Mouse (Mus musculus) induced T-regulatory cell, adult 2 months (primary cell): ENCODE measurements at regions not wholly inside any gene's neighbourhood (a gene's known extent, or its start where the extent isn't known, plus 50 kb on each side); places are given as distances from the start of the nearest gene placed in this dataset.

Experiments
- DNase-seq: peaks from one replicate; pipeline ENCODE4 v3.0.0-alpha.2; 2012; ENCODE audit warnings: low read depth

DNA sequence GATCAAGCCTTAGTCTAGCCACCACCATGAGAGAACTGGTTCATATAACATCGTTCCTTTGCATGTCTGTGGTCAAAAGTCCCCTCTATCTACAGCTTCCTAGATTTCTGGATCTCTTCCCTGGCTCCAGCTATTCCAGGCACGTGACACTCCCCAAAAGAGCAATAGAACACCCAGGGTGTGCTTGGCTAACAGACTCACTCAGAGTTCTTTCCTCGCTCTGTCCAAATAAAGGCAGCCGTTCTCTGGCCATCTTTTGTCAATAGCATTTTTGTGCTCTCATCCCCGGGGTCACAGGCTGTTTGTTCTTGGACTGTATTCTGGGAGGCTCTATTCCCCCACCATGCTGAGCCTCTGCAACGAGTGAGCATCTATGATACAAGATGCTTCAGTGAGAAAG is 87.3 kb upstream of the Nckap5 start:
- DNase-seq: no peak

DNA sequence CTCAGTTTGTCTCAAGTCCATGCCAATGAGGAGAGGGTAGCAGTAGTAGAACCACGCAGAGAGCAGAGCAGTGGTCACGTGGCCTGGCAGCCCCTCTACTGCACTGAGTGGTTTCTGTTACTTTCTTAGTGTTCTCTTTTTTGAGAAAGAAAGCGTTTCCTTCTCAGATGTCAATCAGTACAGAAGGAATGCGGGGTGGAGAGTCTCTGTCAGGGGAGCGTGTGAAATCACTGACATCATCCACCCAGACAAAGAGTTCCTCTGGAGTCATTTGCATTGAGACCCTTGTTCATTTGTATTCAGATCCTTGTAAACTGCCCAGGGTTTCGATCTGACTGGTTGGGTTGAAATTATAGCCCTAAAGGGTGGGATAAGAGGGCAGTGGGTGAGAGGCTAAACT is 85.8 kb upstream of the Nckap5 start:
- DNase-seq: no peak

DNA sequence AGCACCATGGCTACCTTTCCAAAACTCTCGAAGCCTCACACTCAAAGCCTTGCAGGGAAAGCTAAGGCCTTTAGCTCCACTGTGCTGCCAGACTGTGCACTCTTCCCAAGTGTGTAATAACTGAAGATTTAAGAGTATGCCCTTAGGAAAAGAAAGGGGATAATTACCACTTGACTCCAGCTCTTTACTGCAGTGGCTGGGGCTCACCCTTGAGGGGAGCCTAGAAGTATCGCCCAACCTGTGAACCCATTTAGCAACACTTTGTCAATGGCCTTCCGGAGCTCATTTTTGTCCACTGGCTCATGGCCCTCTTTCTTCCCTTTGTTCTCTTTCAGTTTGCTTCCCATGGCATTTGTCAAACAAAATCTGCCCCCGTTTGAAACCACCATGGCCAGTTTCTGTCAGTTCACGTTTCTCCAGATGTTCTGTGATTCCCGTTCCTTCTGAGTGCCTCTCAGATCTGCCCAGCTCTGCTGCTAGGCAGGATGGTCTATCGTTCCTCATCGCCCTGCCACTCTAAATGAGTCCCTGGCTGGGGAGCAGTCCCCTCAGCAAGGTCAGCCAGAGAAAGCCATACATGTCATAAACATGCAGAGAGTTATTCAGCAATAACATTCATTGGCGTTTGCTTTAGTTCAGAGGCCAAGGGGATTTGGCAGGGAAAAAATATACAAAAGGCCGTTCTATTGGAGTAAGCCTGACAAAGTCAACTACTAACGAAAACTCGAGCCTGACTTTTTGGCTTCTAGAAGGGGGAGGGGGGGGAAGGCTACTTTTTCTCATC is 80.9 kb upstream of the Nckap5 start:
- no peak for DNase-seq

DNA sequence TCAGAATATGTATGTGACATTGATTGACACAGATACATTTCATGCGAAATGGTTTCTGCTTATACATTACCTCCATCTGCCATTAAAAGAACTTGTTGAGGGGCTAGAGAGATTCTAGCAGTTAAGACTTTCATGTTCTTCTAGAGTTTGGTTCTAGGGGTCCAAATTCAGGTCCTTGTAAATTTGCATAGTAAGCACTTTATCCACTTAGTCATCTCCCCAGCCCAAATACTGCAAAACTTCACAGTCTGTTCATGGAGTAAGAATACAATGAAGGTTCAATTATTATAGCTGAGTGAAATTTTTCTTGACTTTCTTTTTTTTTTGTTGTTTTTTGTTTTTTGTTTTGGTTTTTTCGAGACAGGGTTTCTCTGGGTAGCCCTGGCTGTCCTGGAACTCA is 76.8 kb upstream of the Nckap5 start:
- DNase-seq: no peak

DNA sequence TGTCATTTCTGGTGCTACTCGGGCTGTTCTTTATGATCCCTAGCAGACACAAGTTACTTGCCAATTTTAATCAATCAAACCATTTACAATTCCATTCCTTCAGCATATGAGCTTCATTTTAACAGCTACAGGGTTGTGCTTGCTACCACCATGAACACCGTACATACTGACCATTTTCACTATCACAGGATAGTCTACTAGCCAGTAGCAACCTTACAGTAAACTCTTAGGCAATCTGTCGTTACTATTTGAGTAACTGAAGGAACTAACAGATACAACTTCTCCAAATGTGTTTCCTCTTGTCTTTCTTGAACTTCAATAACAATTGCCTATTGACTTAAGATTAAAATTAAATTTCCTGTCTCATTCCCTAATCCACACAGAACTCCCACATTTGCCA is 67.9 kb upstream of the Nckap5 start:
- no peak for DNase-seq

DNA sequence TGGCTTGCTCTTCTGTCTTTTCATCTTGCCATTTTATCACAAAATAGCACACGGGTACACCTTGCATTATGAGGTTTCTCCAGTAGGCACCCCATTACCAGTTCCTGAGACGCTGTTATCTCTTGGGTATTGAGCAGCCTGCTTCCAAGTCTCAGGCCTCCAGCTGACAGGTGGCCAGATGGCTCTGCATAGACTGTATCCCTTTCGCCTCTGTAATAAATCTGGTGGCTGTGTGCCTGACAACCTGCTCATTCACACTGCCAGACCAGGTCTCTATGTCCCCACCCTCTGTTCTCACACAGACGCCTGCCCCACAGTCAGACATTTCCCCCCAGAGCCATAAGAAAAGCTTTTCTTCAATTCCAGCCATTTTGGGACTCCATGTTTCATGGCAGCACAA is 66.3 kb upstream of the Nckap5 start:
- DNase-seq: no peak

DNA sequence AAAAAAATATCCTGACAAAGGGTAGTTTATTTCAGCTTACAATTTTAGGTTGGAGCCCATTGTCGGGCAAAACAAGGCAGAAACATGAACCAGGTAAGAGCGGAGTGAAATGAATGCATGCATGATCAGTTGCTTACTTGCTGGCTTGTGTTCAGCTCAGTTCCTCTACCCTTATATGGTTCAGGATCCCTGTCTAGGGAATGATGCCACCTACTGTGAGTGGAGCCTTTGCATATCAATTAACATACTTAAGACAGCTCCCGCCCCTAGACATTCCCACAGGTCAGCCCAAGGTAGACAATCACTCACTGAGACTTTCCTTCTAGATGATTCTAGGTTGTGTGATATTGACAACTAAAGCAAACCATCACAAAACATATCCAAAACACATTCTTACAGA is 50.2 kb upstream of the Nckap5 start:
- no peak for DNase-seq
